Mouse (Mus musculus) liver, postnatal 0 days (tissue): ENCODE measurements at regions not wholly inside any gene's neighbourhood (a gene's known extent, or its start where the extent isn't known, plus 50 kb on each side); places are given as distances from the start of the nearest gene placed in this dataset.

Experiments
- CTCF ChIP-seq: sonication (generic); IDR thresholded peaks from 2 replicates; pipeline ENCODE4 v1.5.1; 2016; ENCODE audit warnings: antibody characterized with exemption, low read depth
- EP300 ChIP-seq: IDR thresholded peaks from 2 replicates; pipeline ENCODE4 v1.6.1; 2016; ENCODE audit warnings: antibody characterized with exemption, low read depth, mild to moderate bottlenecking

DNA sequence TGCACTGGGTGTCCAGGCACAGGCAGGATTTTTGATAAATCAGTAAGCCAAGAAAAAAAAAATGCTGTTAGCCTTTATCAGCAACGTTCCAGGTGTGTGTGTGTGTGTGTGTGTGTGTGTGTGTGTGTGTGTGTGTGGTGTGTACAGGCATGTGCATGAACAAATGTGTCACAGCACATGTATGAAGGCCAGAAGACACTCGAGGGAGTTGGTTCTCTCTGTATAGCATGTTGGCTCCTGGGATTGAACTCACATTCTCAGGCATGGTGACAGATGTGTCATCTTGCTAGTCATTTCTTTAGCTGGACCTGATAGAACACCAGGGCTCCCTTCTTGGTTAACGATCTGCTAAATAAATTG, 74.8 kb upstream of the Caprin1 start:
- TF ChIP-seq CTCF (no peak), EP300 (no peak)
